Mouse (Mus musculus): ENCODE data around the gene Efl1.

Gene Efl1

GRCm38 (mm10) chr7:82820661-82821060, 172.2 kb downstream of the Efl1 start:
- DNase-seq, result no peak

GRCm38 (mm10) chr7:82821501-82821900, 173.1 kb downstream of the Efl1 start:
- no peak for DNase-seq

GRCm38 (mm10) chr7:82822528-82822927, 174.1 kb downstream of the Efl1 start:
- no peak for DNase-seq
